Mouse (Mus musculus) cortical plate, adult 2 months (tissue): ENCODE data around the gene Crb1.

Experiments
- CTCF ChIP-seq: fragments of 200-500 bp; IDR thresholded peaks from 2 replicates; pipeline ENCODE4 v1.5.1; 2011; ENCODE audit warnings: mild to moderate bottlenecking, control low read depth, low read length; ENCODE audit not compliant: insufficient read depth; ENCODE audit errors: extremely low read depth
- POLR2A ChIP-seq: fragments of 200-500 bp; IDR thresholded peaks from 2 replicates; pipeline ENCODE4 v1.6.1; 2011; ENCODE audit warnings: mild to moderate bottlenecking, low read length, control low read depth; ENCODE audit not compliant: insufficient read depth; ENCODE audit errors: extremely low read depth

GRCm38 (mm10) chr1:139423931-139424330 is 47.0 kb upstream of the Crb1 start:
- TF ChIP-seq CTCF (no peak), POLR2A (no peak)
